Mouse (Mus musculus) midbrain, embryonic 15.5 days (tissue): Measurements from ENCODE around the gene Nhlrc1. TPM values are rescaled to one million over a fixed set of nuclear protein-coding genes. Genes with fewer than 3 reads are reported as not detected.

Experiments used
- ATAC-seq: fragments of 200-750 bp; cut with Nextera tagmentation; replicated peaks from 2 replicates; pipeline ENCODE4 v1.8.0; 2017; ENCODE audit warnings: moderate TSS enrichment
- H3K27ac ChIP-seq: fragments of 300-500 bp; sonication (generic); 2 replicates; pipeline ENCODE4 v1.5.1; 2015; ENCODE audit warnings: mild to moderate bottlenecking, inconsistent platforms
- H3K27me3 ChIP-seq: fragments of 300-500 bp; sonication (generic); replicated peaks from 2 replicates; pipeline ENCODE4 v1.6.1; 2015; ENCODE audit warnings: inconsistent platforms
- H3K36me3 ChIP-seq: fragments of 300-500 bp; sonication (generic); replicated peaks from 2 replicates; pipeline ENCODE4 v1.6.1; 2015; ENCODE audit warnings: inconsistent platforms
- H3K4me1 ChIP-seq: fragments of 300-500 bp; sonication (generic); 2 replicates; pipeline ENCODE4 v1.6.1; 2015; ENCODE audit warnings: inconsistent platforms
- H3K4me2 ChIP-seq: fragments of 300-500 bp; sonication (generic); 2 replicates; pipeline ENCODE4 v1.6.1; 2015; ENCODE audit warnings: inconsistent platforms, mild to moderate bottlenecking, moderate library complexity
- H3K4me3 ChIP-seq: fragments of 300-500 bp; sonication (generic); 2 replicates; pipeline ENCODE4 v1.5.1; 2015; ENCODE audit warnings: mild to moderate bottlenecking, inconsistent platforms
- H3K9ac ChIP-seq: fragments of 300-500 bp; sonication (generic); 2 replicates; pipeline ENCODE4 v1.6.1; 2015; ENCODE audit warnings: mild to moderate bottlenecking, inconsistent platforms
- H3K9me3 ChIP-seq: fragments of 300-500 bp; sonication (generic); 2 replicates; pipeline ENCODE4 v1.6.1; 2016; ENCODE audit warnings: inconsistent platforms
- WGBS: fragments of 180-500 bp; shearing (Covaris S2); methylation state at CpG from one replicate; pipeline ENCODE4 v1.1.7; 2015; ENCODE audit warnings: mixed read lengths; 5-methylcytosine and 5-hydroxymethylcytosine counted together
- polyA plus RNA-seq: library from polyadenylated mRNA; unstranded; fragments of >200 nt; fragmentation: Nextera tagmentation; extraction: Ambion mirVana; gene quantifications from 2 replicates; pipeline ENCODE4 v1.2.1, GENCODE M21; 2015

Nhlrc1 gene
- polyA plus RNA-seq, 1 experiment from 2014 or later, result 17.6 TPM

DNA sequence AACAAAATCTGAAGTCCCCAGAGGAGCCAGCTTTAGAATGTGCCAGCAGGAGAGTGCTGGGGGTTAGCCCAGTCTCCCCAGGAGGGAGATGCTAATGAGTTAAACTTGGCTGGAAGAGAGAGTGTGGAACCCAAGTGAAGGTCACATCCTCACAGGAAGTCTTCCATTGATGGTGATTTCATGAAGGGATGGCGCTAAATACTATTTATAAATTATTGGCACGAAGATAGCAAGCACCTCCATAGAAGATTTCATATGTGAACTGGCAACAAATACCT lies 21.4 kb downstream of the Nhlrc1 start:
- 92% methylated on average over 2 of the region's 2 CpGs for WGBS
- Histone ChIP-seq H3K27me3 (no peaks in the 10 kb centered on the region), H3K4me2 (no peak overlapping the region), H3K27ac (no peak overlapping the region), H3K36me3 (no peaks in the 10 kb centered on the region), H3K4me1 (no peaks in the 10 kb centered on the region), H3K9ac (no peak overlapping the region), H3K9me3 (no peaks in the 10 kb centered on the region), H3K4me3 (no peak overlapping the region)
- ATAC-seq, result no peak

DNA sequence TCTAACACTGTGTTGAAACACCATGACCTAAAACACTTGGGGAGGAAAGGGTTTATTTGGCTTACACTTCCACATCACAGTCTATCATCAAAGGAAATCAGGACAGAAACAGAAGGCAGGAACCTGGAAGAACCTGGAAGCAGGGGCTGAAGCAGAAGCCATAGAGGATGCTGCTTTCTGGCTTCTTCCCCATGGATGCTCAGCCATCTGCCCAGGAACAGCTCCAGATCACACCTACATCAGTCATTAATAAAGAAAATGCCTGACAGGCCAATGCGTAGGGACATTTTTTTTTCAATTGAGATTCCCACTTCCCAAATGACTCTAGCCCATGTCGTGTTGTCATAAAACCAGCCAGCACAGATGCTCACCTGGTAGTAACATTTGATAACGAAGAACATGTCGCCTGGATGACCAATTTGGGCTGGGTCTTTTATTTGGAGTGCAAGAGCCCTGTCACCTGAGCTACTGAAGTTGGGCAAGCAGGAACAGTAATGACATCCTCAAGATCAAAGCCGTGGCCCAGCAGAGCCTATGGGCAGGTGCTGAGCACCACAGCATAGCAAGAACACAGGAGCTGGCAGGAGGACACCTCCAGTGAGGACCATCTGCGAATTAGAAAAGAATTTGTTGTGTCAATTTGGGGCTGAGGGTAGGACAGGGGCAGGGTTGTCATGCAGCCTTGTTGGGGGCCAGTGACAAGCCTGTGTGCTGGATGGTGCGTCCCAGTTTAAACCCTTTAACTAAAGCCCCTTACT lies 22.0 kb downstream of the Nhlrc1 start:
- Histone ChIP-seq H3K36me3 (no peaks in the 10 kb centered on the region), H3K9me3 (no peaks in the 10 kb centered on the region), H3K27ac (no peak overlapping the region), H3K9ac (no peak overlapping the region), H3K4me3 (no peak overlapping the region), H3K4me2 (no peak overlapping the region), H3K4me1 (no peaks in the 10 kb centered on the region), H3K27me3 (no peaks in the 10 kb centered on the region)
- no peak for ATAC-seq
- 79% methylated on average over 7 of the region's 7 CpGs for WGBS

GRCm38 (mm10) chr13:46990376-46991011 lies 24.2 kb downstream of the Nhlrc1 start:
- ATAC-seq, result no peak
- Histone ChIP-seq H3K27ac (no peak overlapping the region), H3K4me2 (no peak overlapping the region), H3K9ac (no peak overlapping the region), H3K36me3 (no peaks in the 10 kb centered on the region), H3K27me3 (no peaks in the 10 kb centered on the region), H3K4me3 (no peak overlapping the region), H3K4me1 (no peaks in the 10 kb centered on the region), H3K9me3 (no peaks in the 10 kb centered on the region)
- 49% methylated on average over 4 of the region's 4 CpGs for WGBS

DNA sequence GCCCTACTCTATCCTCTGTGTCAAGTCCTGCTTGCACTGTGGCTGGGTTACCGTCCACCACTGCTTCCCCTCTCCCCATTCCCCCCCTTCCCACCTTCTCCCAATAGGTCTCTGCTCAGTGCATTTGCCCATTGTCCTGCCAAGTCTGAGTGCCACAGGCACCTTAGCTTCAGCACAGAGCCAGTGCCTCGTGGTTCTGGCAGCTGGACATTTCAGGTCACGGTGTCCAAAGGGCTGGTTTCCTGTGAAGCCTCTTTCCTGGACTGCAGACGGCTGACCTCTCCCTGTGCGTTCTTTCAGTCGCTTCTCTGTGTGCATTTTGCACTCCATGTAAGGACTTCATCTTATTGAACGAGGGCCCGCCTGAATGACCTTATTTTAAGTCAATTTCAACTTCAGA lies 26.7 kb downstream of the Nhlrc1 start:
- whole genome bisulfite sequencing, result 74% methylated on average over 8 of the region's 8 CpGs
- Histone ChIP-seq H3K36me3 (no peaks in the 10 kb centered on the region), H3K9ac (no peak overlapping the region), H3K27ac (no peak overlapping the region), H3K4me2 (no peak overlapping the region), H3K27me3 (no peaks in the 10 kb centered on the region), H3K9me3 (no peaks in the 10 kb centered on the region), H3K4me3 (no peak overlapping the region), H3K4me1 (no peaks in the 10 kb centered on the region)
- no peak for ATAC-seq

GRCm38 (mm10) chr13:46986208-46986607 lies 28.4 kb downstream of the Nhlrc1 start:
- ATAC-seq, result no peak
- WGBS, result 65% methylated on average over 6 of the region's 6 CpGs
- no peaks in the 10 kb centered on the region for H3K4me1 ChIP-seq
- H3K4me3 ChIP-seq, result no peak overlapping the region
- H3K27ac ChIP-seq, result no peak overlapping the region
- no peaks in the 10 kb centered on the region for H3K36me3 ChIP-seq
- no peaks in the 10 kb centered on the region for H3K9me3 ChIP-seq
- H3K9ac ChIP-seq, result no peak overlapping the region
- no peaks in the 10 kb centered on the region for H3K27me3 ChIP-seq
- H3K4me2 ChIP-seq, result no peak overlapping the region

DNA sequence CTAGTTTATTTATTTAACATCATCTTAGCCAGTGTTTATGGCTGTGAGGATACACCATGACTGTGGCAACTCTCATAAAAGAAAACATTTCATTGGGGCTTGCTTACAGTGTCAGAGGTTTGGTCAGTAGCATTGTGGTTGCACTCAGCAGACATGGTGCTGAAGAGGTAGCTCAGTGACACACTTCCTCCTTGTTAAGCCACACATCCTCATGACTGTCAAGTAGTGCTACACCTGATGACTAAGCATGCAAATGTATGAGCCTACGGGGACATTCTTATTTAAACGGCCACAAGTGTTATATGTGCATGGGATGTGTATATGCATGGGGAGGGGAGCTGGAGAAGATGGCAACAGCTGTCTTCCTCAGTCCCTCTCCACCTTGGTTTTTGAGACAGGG lies 30.8 kb downstream of the Nhlrc1 start:
- no peaks in the 10 kb centered on the region for H3K36me3 ChIP-seq
- H3K9me3 ChIP-seq, result no peaks in the 10 kb centered on the region
- no peak overlapping the region for H3K27ac ChIP-seq
- no peaks in the 10 kb centered on the region for H3K27me3 ChIP-seq
- H3K9ac ChIP-seq, result no peak overlapping the region
- no peak overlapping the region for H3K4me2 ChIP-seq
- no peaks in the 10 kb centered on the region for H3K4me1 ChIP-seq
- no peak overlapping the region for H3K4me3 ChIP-seq
- no peak for ATAC-seq
- 100% methylated on average over 2 of the region's 2 CpGs for WGBS

DNA sequence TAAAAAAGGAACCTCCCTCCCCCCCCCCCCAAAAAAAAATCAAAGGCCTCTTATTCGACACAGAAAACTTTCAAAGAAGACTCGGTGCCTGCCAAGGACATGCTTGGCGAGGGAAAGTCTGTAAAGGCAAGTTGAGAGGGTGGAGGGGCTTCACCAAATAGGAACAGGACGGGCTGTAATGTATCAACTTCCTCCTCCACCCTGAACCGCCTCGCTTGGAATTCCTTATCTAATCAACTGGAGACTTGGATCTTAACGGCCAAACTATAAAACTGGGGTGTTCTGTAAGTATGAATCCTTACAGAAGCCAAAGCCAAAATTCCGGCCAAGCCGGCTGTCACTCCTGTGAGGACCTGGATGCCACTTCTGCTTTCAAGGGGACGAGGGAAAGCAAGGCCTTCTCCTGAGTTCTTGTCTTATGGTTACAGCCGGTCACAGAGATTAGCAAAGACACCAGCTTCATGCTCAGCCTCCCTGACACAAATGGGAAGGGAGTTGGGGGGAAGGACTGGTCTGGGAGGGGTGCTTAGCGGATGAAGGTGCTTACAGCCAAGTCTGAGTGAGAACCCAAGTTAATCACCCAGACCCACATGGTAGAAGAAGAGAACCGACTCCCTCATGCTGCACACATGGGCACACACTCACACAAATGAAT lies 34.7 kb downstream of the Nhlrc1 start:
- H3K27me3 ChIP-seq, result no peaks in the 10 kb centered on the region
- WGBS, result 75% methylated on average over 13 of the region's 13 CpGs
- H3K27ac ChIP-seq, result no peak overlapping the region
- H3K9ac ChIP-seq, result no peak overlapping the region
- no peak for ATAC-seq
- peaks cover 11% of the 10 kb centered on the region; the same call in 1 of the 2 replicates for H3K4me1 ChIP-seq
- no peaks in the 10 kb centered on the region for H3K9me3 ChIP-seq
- no peak overlapping the region for H3K4me3 ChIP-seq
- no peak overlapping the region for H3K4me2 ChIP-seq
- no peaks in the 10 kb centered on the region for H3K36me3 ChIP-seq

DNA sequence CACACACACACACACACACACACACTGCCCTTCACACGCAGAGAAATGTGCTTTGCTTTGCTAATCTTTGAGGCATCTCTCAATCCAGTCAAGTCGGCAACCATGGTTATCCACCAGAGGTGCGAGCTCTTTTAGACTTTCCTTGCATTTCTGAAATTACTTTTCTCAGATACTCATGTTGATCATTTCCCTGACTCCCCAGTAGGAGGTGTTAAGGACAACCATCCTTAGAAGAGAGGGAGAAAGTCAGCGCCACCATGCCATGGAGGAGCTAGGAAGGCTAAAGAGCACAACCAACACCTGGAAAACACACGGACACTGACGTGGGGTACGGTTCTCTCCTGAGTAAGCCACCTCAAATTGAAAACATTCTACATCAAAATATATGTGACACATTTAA lies 38.1 kb downstream of the Nhlrc1 start:
- Histone ChIP-seq H3K4me3 (no peak overlapping the region), H3K4me1 (peaks cover 11% of the 10 kb centered on the region; the same call in 1 of the 2 replicates), H3K27ac (no peak overlapping the region), H3K27me3 (no peaks in the 10 kb centered on the region), H3K9ac (no peak overlapping the region), H3K9me3 (no peaks in the 10 kb centered on the region), H3K4me2 (no peak overlapping the region), H3K36me3 (no peaks in the 10 kb centered on the region)
- no peak for ATAC-seq
- 92% methylated on average over 7 of the region's 7 CpGs for WGBS

DNA sequence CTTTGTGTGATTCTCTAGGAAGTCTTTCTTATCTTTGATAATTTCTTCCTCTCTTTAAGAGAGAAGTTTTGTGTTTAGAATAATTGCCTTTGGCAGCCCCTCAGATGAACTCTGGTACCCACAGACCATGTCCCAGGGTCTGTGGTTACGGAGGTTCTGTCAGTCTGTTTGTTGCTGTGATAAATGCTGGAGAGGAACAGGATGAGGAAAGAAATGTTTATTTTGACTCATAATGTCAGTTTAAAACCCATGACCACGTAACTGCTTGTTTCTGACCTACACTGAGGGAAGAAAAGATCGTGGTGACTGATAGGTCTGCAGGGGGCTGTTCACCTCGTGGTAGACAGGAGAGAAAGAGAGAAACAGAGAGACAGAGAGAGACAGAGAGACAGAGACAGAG lies 38.7 kb downstream of the Nhlrc1 start:
- Histone ChIP-seq H3K36me3 (no peaks in the 10 kb centered on the region), H3K4me1 (peaks cover 11% of the 10 kb centered on the region; the same call in 1 of the 2 replicates), H3K9me3 (no peaks in the 10 kb centered on the region), H3K9ac (no peak overlapping the region), H3K4me3 (no peak overlapping the region), H3K27ac (no peak overlapping the region), H3K4me2 (peak overlapping the region; percentile 59), H3K27me3 (no peaks in the 10 kb centered on the region)
- 39% methylated on average over 4 of the region's 4 CpGs for WGBS
- ATAC-seq, result no peak

DNA sequence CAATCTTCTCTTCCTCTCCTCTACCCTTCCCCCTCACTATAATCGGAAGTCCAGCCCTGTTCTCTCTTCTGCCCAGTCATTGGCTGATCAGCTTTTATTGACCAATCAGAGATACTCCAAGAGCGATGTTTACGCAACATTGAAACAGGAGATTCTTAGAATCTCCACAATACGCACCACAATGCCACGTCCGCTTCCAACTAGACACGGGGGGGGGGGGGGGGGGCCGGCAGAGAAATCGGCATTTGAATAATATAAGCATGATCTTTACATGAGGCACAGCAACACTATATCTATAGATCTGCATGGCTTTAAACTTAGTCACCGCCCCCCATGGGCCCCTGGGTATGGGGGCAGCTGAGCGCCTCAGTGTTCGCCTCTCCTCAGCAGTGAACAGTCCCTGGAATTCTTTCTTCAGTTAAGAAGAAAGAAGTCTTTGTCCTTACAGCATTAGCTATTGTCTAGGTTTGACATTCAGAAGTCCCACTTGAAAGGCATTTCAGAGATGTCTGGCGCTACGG lies 39.6 kb downstream of the Nhlrc1 start:
- WGBS, result 5% methylated on average over 14 of the region's 14 CpGs
- Histone ChIP-seq H3K4me1 (peaks cover 11% of the 10 kb centered on the region; the same call in 1 of the 2 replicates), H3K4me3 (peak overlapping the region; percentile 40), H3K4me2 (peak overlapping the region; percentile 59), H3K9me3 (no peaks in the 10 kb centered on the region), H3K36me3 (no peaks in the 10 kb centered on the region), H3K27ac (peak overlapping the region; percentile 73), H3K27me3 (no peaks in the 10 kb centered on the region), H3K9ac (peak overlapping the region; percentile 18; the same call in 1 of the 2 replicates)
- ATAC-seq, result peak; percentile 97

- Histone ChIP-seq H3K36me3 (no peaks in the 10 kb centered on the region), H3K27ac (no peak overlapping the region), H3K9me3 (no peaks in the 10 kb centered on the region), H3K4me1 (peaks cover 6% of the 10 kb centered on the region; the same call in 1 of the 2 replicates), H3K4me3 (no peak overlapping the region), H3K27me3 (no peaks in the 10 kb centered on the region), H3K4me2 (no peak overlapping the region), H3K9ac (no peak overlapping the region)
- ATAC-seq, result no peak
- 83% methylated on average over 10 of the region's 10 CpGs for WGBS
Measured at GRCm38 (mm10) chr13:46970286-46970945, 44.2 kb downstream of the Nhlrc1 start.

DNA sequence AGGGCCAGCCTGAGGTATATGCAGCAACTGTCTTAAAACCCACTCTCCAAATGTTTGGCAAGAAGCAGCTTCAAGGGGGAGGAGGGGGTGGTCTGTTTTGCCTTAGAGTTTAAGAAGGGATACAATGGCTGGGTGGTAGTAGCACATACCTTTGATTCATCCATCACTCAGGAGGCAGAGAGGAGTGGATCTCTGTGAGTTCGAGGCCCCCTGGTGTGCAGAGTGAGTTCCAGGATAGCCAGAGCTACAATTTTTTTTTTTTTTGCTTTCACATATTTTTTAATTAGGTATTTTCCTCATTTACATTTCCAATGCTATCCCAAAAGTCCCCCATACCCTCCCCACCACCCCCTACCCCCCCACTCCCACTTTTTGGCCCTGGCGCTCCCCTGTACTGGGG lies 46.0 kb downstream of the Nhlrc1 start:
- H3K27me3 ChIP-seq, result no peaks in the 10 kb centered on the region
- no peak overlapping the region for H3K4me3 ChIP-seq
- no peak overlapping the region for H3K9ac ChIP-seq
- no peaks in the 10 kb centered on the region for H3K9me3 ChIP-seq
- H3K4me1 ChIP-seq, result 0 out of 2 replicates have a peak, but pooled peaks cover 3% of the 10 kb centered on the region
- WGBS, result 100% methylated on average over 2 of the region's 2 CpGs
- no peaks in the 10 kb centered on the region for H3K36me3 ChIP-seq
- no peak overlapping the region for H3K4me2 ChIP-seq
- no peak overlapping the region for H3K27ac ChIP-seq
- ATAC-seq, result no peak
